Mouse (Mus musculus): ENCODE data around the gene Msh5. TPM values are rescaled to one million over a fixed set of nuclear protein-coding genes. Genes with fewer than 3 reads are reported as not detected.

Gene Msh5
- total RNA-seq, 1 experiment from 2014 or later = 0.76 TPM

- ATAC-seq (replicated peaks; ENCODE audit: insufficient number of reproducible peaks, low FRiP score, low TSS enrichment, poor library complexity, severe bottlenecking) = peak; percentile 76
These were observed 16.6 kb downstream of the Msh5 start for GRCm38 (mm10) chr17:35029691-35030532.

GRCm38 (mm10) chr17:35028315-35028714 lies 18.2 kb downstream of the Msh5 start:
- no peak for ATAC-seq (replicated peaks; ENCODE audit: insufficient number of reproducible peaks, low FRiP score, low TSS enrichment, poor library complexity, severe bottlenecking)

GRCm38 (mm10) chr17:35027277-35028068 lies 19.1 kb downstream of the Msh5 start, which contains the start of gene Sapcd1:
TSS of gene Sapcd1 (minus strand) at chr17:35028016.
- ATAC-seq (replicated peaks; ENCODE audit: insufficient number of reproducible peaks, low FRiP score, low TSS enrichment, poor library complexity, severe bottlenecking) = no peak

- no peak for ATAC-seq (replicated peaks; ENCODE audit: insufficient number of reproducible peaks, low FRiP score, low TSS enrichment, poor library complexity, severe bottlenecking)
These were observed 20.3 kb downstream of the Msh5 start for GRCm38 (mm10) chr17:35026206-35026605.

- ATAC-seq (replicated peaks; ENCODE audit: insufficient number of reproducible peaks, low FRiP score, low TSS enrichment, poor library complexity, severe bottlenecking) = no peak
These were observed 21.7 kb downstream of the Msh5 start for GRCm38 (mm10) chr17:35024691-35025488.

- no peak for ATAC-seq (replicated peaks; ENCODE audit: insufficient number of reproducible peaks, low FRiP score, low TSS enrichment, poor library complexity, severe bottlenecking)
These were observed 22.3 kb downstream of the Msh5 start for GRCm38 (mm10) chr17:35024261-35024660.

GRCm38 (mm10) chr17:35023756-35024155 lies 22.8 kb downstream of the Msh5 start:
- peak; percentile 52 for ATAC-seq (replicated peaks; ENCODE audit: insufficient number of reproducible peaks, low FRiP score, low TSS enrichment, poor library complexity, severe bottlenecking)

GRCm38 (mm10) chr17:35023221-35023620 lies 23.3 kb downstream of the Msh5 start:
- no peak for ATAC-seq (replicated peaks; ENCODE audit: insufficient number of reproducible peaks, low FRiP score, low TSS enrichment, poor library complexity, severe bottlenecking)

GRCm38 (mm10) chr17:35022541-35023060 lies 23.9 kb downstream of the Msh5 start:
- no peak for ATAC-seq (replicated peaks; ENCODE audit: insufficient number of reproducible peaks, low FRiP score, low TSS enrichment, poor library complexity, severe bottlenecking)

GRCm38 (mm10) chr17:35021842-35022477 lies 24.6 kb downstream of the Msh5 start:
- ATAC-seq (replicated peaks; ENCODE audit: insufficient number of reproducible peaks, low FRiP score, low TSS enrichment, poor library complexity, severe bottlenecking) = no peak

GRCm38 (mm10) chr17:35021163-35021808 lies 25.3 kb downstream of the Msh5 start:
- peak; percentile 67 for ATAC-seq (replicated peaks; ENCODE audit: insufficient number of reproducible peaks, low FRiP score, low TSS enrichment, poor library complexity, severe bottlenecking)

GRCm38 (mm10) chr17:35020551-35020950 lies 26.0 kb downstream of the Msh5 start:
- no peak for ATAC-seq (replicated peaks; ENCODE audit: insufficient number of reproducible peaks, low FRiP score, low TSS enrichment, poor library complexity, severe bottlenecking)

GRCm38 (mm10) chr17:35019894-35020293 lies 26.7 kb downstream of the Msh5 start:
- ATAC-seq (replicated peaks; ENCODE audit: insufficient number of reproducible peaks, low FRiP score, low TSS enrichment, poor library complexity, severe bottlenecking) = no peak

GRCm38 (mm10) chr17:35018171-35018570 lies 28.4 kb downstream of the Msh5 start:
- no peak for ATAC-seq (replicated peaks; ENCODE audit: insufficient number of reproducible peaks, low FRiP score, low TSS enrichment, poor library complexity, severe bottlenecking)

- no peak for ATAC-seq (replicated peaks; ENCODE audit: insufficient number of reproducible peaks, low FRiP score, low TSS enrichment, poor library complexity, severe bottlenecking)
These were observed 28.9 kb downstream of the Msh5 start for GRCm38 (mm10) chr17:35017706-35018030.

GRCm38 (mm10) chr17:35016791-35017705 lies 29.5 kb downstream of the Msh5 start:
- no peak for ATAC-seq (replicated peaks; ENCODE audit: insufficient number of reproducible peaks, low FRiP score, low TSS enrichment, poor library complexity, severe bottlenecking)

GRCm38 (mm10) chr17:35016376-35016775 lies 30.2 kb downstream of the Msh5 start, which contains the start of gene Vwa7:
TSS of gene Vwa7 (plus strand) at chr17:35016579.
- ATAC-seq (replicated peaks; ENCODE audit: insufficient number of reproducible peaks, low FRiP score, low TSS enrichment, poor library complexity, severe bottlenecking) = no peak
